Mouse (Mus musculus) left cerebral cortex, postnatal 10 days (tissue): ENCODE results near the gene Irf2. TPM values are rescaled to one million over a fixed set of nuclear protein-coding genes. Genes with fewer than 3 reads are reported as not detected.

ENCODE experiments used
- DNase-seq, 2 experiments: peaks; one replicate each; pipeline ENCODE4 v3.0.0; 2021 to 2022; ENCODE audit warnings: low spot score in 2 of 2, mixed read lengths in 1 of 2; ENCODE audit errors: extremely low spot score in 1 of 2
- intact Hi-C: fragments of 180-260 bp; cut with DNase I; formaldehyde crosslinking; loops from one replicate; pipeline ENCODE4 v1.15.1; 2025
- total RNA-seq, 2 experiments: library from RNA; stranded (reverse); gene quantifications; 2 replicates each; pipeline ENCODE4 v1.2.3; 2021

The Irf2 gene
- total RNA-seq, 2 experiments from 2014 or later: 30.3 to 36.5 TPM

DNA sequence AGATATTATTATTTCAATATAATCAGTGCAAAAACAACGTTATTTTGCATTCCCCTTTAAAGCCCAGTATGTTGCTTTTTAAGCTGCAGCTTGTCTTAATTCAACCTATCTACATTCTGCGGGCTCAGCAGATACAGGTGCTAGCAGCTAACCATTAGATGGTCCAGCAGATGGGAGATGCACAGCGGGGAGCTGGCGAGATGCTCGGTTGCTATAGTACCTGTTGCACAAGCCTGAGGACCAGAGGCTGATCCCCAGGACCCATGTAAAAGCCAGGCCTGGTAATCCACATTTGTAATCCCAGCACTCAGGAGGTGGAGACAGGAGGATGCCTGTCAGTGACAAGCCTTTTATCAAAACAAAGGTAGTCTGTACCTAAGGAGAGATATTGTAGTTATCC, 10.5 kb downstream of the Irf2 start:
- no peak for DNase-seq
- intact Hi-C loops: no loop called here

- DNase-seq: no peak
- intact Hi-C loops: no loop called here
Measured at GRCm38 (mm10) chr8:46750566-46750965, 11.0 kb downstream of the Irf2 start.

DNA sequence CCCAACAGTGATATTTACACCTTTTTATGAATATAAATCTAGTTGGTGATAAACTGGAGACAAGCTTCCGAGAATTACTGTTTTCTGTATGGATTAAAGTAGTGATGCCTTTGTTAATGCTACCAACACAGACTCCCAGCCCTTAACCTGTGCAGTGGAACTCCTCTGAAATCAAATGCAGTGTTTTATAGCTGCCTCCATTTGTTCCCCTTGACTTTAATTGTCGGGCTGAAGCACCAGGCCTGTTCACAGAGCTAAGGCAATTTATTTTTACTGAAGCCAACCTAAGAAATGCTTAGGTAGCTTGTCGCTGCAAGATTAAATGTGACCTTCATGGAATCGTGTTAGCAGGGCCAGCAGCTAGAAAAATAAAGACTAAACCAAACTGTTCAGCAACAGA, 11.6 kb downstream of the Irf2 start:
- DNase-seq: no peak
- intact Hi-C loops: no loop called here

DNA sequence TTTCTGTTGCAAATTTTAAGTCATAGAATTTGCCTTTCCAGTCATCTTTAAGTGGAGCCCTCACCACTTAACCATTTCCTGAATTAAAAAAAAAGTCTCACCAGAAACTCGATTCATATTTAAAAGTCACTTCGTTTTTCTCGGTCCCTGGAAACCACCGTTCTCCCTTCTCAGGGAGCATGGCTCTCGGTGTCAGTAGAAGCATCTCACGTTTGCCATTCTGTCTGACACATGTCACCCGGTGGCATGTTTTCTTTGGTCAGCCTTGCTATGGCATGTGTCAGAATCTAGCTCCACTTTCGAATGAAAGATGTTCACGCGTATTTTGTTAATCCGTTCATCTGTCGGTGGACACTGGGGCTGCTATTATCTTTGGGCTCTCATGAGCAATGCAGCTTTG, 13.5 kb downstream of the Irf2 start:
- intact Hi-C loops: no loop called here

GRCm38 (mm10) chr8:46754355-46754754, 14.8 kb downstream of the Irf2 start:
- intact Hi-C loops: no loop called here
- DNase-seq: no peak

More for the DNA sequence above, 13.5 kb downstream of the Irf2 start:
- DNase-seq: no peak

GRCm38 (mm10) chr8:46755731-46756333, 16.3 kb downstream of the Irf2 start:
- intact Hi-C loops: no loop called here
- no peak for DNase-seq

DNA sequence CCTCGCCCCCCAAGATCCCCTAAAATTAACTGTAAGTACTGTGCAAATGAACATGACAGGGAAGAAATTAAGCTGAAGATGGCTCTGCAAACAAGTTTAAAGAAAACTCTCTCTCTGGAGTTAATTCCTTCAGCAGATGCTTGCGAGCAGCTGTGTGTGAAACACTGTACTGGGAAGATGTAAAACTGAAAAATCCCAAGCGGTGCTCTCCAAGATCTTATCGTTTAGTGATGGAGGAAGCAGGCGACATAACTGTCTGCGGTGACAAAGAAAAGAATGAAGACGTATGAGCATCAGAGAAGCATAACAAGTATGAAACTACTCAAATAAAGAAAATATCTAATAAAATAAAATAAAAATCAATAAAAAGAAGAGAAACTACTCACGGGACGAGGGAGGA, 18.1 kb downstream of the Irf2 start:
- intact Hi-C loops: no loop called here
- no peak for DNase-seq

GRCm38 (mm10) chr8:46758131-46758530, 18.6 kb downstream of the Irf2 start:
- intact Hi-C loops: no loop called here
- DNase-seq: no peak

- intact Hi-C loops: no loop called here
- DNase-seq: no peak
Measured at GRCm38 (mm10) chr8:46758676-46759075, 19.1 kb downstream of the Irf2 start.

- no peak for DNase-seq
- intact Hi-C loops: no loop called here
Measured at GRCm38 (mm10) chr8:46759562-46759961, 20.0 kb downstream of the Irf2 start.

DNA sequence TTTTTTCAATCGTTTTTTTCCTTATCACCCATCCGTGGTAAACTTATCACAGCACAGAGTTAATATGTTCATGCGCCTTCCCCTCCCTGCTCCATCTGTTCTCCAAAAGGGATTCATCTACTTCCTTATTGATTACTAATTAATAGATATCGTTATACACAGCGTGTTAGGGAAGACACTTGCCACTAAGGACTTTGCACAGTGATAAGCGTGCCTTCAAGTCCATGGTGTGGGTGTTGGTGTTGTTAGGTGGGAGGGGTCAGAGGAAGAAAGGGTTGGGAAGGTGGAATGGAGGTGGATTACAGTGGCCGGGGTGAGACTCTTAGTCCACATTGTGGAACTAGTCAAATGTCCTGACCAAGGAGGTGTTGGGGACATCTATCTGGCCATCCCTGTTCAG, 21.2 kb downstream of the Irf2 start:
- intact Hi-C loops: no loop called here

GRCm38 (mm10) chr8:46761454-46761853, 21.9 kb downstream of the Irf2 start:
- DNase-seq: no peak
- intact Hi-C loops: no loop called here

More for the DNA sequence above, 21.2 kb downstream of the Irf2 start:
- DNase-seq: no peak

DNA sequence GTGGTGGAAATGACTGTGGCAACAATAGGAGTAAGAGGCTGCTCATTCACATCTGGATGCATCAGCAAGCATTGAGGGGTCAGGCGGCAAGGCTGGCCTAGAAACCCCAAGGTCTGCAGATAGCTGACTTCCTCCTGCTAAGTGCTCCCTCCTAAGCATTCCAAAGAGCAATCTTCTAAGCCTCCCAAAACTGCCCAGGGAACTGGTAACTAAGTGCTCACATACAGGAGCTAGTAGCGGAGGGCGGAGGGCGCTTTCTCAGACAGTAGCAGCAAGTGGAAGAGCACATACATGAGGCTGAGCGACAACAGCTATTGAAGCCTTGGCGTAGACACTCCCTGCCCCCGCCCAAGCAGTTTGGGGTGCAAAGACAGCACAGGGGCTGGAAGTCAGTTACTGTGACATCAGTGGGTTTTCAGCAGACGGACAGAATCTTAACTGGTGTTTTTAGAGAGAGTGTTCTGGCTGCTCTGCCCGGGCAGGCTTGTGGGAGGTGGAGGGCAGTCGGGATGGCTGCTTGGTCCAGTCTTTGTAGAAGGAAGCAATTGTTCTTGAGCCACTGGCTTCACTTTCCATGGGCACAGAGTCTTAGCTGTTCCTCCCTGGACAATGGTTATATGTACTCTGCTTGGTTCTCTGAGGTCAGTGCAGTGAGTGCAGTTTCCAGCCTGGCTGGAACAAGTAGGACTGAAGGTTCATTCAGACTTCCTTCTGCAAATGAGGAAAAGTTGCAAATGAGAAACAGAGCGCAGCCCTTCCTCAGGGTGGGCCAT, 30.1 kb downstream of the Irf2 start:
- intact Hi-C loops: no loop called here
- DNase-seq: peak; percentile 28 to 66

GRCm38 (mm10) chr8:46770905-46771516, 31.5 kb downstream of the Irf2 start:
- DNase-seq: no peak
- intact Hi-C loops: no loop called here

DNA sequence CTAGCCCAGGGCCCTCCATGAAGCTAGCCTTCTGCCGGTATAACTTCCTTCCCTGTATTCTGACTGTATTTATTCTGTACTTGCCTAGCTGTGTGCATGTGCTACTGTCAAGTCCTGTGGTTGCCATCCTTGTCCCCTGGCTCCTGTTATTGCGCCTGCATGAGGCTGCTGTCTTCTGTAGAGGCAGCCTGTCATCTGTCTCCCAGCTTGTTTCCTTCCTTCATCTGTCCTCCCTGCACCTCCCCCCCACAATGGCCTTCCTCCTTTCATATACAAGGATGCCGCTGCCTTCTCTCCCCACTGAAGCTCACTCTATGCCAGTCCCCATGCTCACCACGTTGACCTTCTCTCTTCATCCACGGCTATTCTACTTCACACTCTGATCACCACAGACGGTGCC, 33.3 kb downstream of the Irf2 start:
- intact Hi-C loops: no loop called here
- no peak for DNase-seq

GRCm38 (mm10) chr8:46777760-46778460, 38.4 kb downstream of the Irf2 start:
- peak in 1 of 2 experiments; percentile 69 for DNase-seq
- intact Hi-C loops: no loop called here

DNA sequence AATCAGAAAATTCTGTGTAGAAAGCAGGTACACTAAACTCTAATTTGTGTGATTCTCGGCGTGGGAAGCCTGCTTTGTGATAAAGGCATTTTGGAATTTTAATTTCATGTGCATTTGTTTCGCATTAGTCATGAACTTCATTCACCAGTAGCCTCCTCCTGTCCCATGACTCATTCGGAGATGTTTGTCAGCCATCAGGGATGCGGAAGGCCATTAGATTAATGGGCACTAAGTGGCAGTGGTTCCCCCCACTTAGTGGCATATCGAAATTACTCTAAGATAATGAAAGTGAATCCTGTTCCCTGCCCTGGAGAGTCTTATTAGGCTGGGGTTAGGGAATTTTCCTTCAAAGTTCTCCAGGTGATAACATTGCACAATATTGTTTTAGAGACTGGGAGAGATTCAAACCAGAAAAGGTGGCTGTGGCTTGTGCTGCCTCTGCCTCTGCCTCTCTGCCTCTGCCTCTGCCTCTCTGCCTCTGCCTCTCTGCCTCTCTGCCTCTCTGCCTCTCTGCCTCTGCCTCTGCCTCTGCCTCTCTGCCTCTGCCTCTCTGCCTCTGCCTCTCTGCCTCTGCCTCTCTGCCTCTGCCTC, 41.6 kb downstream of the Irf2 start:
- intact Hi-C loops: no loop called here
- no peak for DNase-seq

DNA sequence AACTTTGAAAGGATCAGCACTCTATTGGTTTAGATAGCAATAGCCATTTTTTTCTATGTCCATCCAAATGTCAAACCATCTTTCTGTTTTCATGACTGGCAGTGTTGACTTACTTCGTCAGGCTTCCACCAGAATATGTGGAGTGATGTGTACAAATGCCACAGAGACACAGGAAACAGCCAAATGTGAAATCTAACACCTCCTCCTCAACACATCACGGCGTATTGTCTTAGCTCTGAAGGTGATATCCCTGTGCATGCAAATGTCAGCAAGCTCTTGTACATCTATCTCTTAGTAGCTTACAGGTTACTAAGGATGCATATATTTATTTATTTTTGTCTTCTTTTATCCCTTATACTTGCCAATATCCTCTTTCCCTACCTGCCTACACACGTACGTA, 42.7 kb downstream of the Irf2 start:
- intact Hi-C loops: no loop called here
- DNase-seq: no peak

GRCm38 (mm10) chr8:46785070-46785469, 45.5 kb downstream of the Irf2 start:
- no peak for DNase-seq
- intact Hi-C loops: no loop called here
